Mouse (Mus musculus): Measurements from ENCODE around the gene Traip. TPM values are rescaled to one million over a fixed set of nuclear protein-coding genes. Genes with fewer than 3 reads are reported as not detected.

The Traip gene
- total and polyA plus RNA-seq, 2 experiments from 2014 or later, result 3.3 to 4.8 TPM

DNA sequence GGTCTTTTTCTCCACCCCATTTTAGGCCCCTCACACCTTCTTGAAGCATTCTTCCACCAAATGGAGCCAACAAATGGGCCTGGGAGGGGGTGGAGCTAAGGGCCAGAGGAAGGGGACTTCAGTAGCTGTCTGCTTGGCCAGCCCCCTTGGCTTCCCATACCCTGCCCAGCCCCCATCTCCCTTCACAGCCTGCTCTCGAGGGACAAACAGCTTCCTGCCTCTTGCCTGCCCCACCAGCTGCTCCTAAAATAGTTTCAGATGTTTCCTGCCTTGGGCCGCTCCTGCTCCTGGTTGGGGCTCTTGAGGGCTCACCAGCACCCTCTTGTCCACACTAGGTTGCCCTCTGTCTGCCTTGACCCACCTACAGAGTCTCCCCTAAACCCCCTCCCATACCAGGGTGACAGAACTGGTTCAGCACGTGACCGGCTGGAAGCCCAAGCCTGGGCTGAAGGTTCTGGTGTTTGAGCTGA lies 33.5 kb downstream of the Traip start:
- Histone ChIP-seq H3K4me3 (ENCODE audit: low read depth, low read length) (peak overlapping the region; percentile 80), H3K27ac (ENCODE audit: low read depth) (peak overlapping the region; percentile 98), H3K4me2 (ENCODE audit: low read depth, low read length) (peak overlapping the region; percentile 84), H3K4me1 (ENCODE audit: control insufficient read depth, insufficient read depth) (peaks cover 26% of the 10 kb centered on the region), H3K27me3 (ENCODE audit: control insufficient read depth, insufficient read depth, low read length) (no peaks in the 10 kb centered on the region), H3K36me3 (replicated peaks; ENCODE audit: control insufficient read depth, insufficient read depth, low read length) (peaks cover 12% of the 10 kb centered on the region), H3K9me3 (replicated peaks; ENCODE audit: control insufficient read depth, low read length) (no peaks in the 10 kb centered on the region), H3K9ac (replicated peaks; ENCODE audit: low read depth, low read length) (peak overlapping the region; percentile 77)
- DNase-seq (ENCODE audit: low spot score) (peak; percentile 93), ATAC-seq (ENCODE audit: insufficient read depth, low read depth) (peak; percentile 66)
- 6% methylated on average over 4 of the region's 4 CpGs for WGBS
- peak; percentile 97 for TF ChIP-seq EP300 (IDR thresholded peaks at IDR 0.05; ENCODE audit: low read depth)
- TF ChIP-seq CTCF (IDR thresholded peaks at IDR 0.05; ENCODE audit: low read depth), result no peak

DNA sequence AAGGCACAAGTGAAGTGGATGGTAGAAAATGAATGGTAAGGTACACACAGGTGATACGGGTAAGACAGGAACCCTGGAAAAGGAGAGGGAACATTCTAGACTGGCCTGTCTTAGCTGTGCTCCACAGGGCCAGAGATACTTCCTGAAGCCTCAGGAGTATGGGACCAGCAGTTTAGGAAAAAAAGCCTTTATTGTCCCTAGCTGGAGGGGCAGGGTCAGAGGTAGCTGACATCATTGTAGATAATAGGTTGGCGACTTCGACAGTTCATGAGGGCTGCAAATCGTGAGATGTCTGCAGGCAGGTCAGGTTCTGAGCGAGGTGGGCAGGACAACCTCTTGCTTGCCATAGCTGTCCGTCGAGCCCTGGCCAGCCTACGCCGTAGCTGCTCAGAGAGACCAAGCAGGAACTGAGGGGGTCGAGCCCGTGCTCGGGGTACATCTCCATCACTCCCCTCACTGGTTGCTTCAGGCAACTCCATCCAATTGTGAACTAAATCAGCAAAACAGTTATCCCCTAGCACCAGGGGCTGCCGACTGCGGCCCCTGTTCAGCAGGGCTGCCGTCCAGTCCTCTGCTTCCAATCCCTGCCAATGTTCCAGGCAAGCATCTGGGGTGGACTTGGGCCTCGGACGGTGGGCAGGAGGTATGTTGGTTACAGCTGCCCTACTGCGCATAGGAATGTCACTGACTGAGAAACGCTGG lies 34.3 kb downstream of the Traip start:
- H3K4me3 ChIP-seq (ENCODE audit: low read depth, low read length), result peak overlapping the region; percentile 80
- ATAC-seq (ENCODE audit: insufficient read depth, low read depth) (no peak), DNase-seq (ENCODE audit: low spot score) (no peak)
- H3K4me1 ChIP-seq (ENCODE audit: control insufficient read depth, insufficient read depth), result peaks cover 26% of the 10 kb centered on the region
- peak overlapping the region; percentile 84 for H3K4me2 ChIP-seq (ENCODE audit: low read depth, low read length)
- no peaks in the 10 kb centered on the region for H3K9me3 ChIP-seq (replicated peaks; ENCODE audit: control insufficient read depth, low read length)
- no peak for TF ChIP-seq EP300 (IDR thresholded peaks at IDR 0.05; ENCODE audit: low read depth)
- no peak for TF ChIP-seq CTCF (IDR thresholded peaks at IDR 0.05; ENCODE audit: low read depth)
- peak overlapping the region; percentile 77 for H3K9ac ChIP-seq (replicated peaks; ENCODE audit: low read depth, low read length)
- H3K27me3 ChIP-seq (ENCODE audit: control insufficient read depth, insufficient read depth, low read length), result no peaks in the 10 kb centered on the region
- WGBS, result 49% methylated on average over 19 of the region's 19 CpGs
- peak overlapping the region; percentile 98 for H3K27ac ChIP-seq (ENCODE audit: low read depth)
- H3K36me3 ChIP-seq (replicated peaks; ENCODE audit: control insufficient read depth, insufficient read depth, low read length), result peaks cover 9% of the 10 kb centered on the region

DNA sequence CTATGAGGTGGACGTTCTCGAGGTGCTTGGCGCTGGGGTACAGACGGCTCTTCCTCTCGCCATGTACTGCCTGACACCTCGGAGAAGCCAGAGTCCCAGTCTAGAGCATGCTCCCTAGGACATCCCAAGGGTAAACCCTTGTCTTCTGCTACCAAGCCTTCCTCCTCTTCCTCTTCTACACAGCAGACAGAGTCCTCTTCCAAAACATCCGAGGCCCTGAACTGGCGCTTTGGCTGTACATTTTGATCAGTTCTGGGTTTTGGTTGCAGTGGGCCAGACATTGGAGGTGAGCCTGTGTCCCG lies 34.8 kb downstream of the Traip start:
- ATAC-seq (ENCODE audit: insufficient read depth, low read depth), result no peak
- Histone ChIP-seq H3K36me3 (replicated peaks; ENCODE audit: control insufficient read depth, insufficient read depth, low read length) (peaks cover 4% of the 10 kb centered on the region), H3K9me3 (replicated peaks; ENCODE audit: control insufficient read depth, low read length) (no peaks in the 10 kb centered on the region), H3K27me3 (ENCODE audit: control insufficient read depth, insufficient read depth, low read length) (no peaks in the 10 kb centered on the region), H3K9ac (replicated peaks; ENCODE audit: low read depth, low read length) (peak overlapping the region; percentile 77), H3K27ac (ENCODE audit: low read depth) (peak overlapping the region; percentile 98), H3K4me3 (ENCODE audit: low read depth, low read length) (peak overlapping the region; percentile 80), H3K4me2 (ENCODE audit: low read depth, low read length) (peak overlapping the region; percentile 84), H3K4me1 (ENCODE audit: control insufficient read depth, insufficient read depth) (peaks cover 26% of the 10 kb centered on the region)
- DNase-seq (ENCODE audit: low spot score), result no peak
- 48% methylated on average over 9 of the region's 9 CpGs for WGBS
- TF ChIP-seq EP300 (IDR thresholded peaks at IDR 0.05; ENCODE audit: low read depth), result no peak
- TF ChIP-seq CTCF (IDR thresholded peaks at IDR 0.05; ENCODE audit: low read depth), result no peak

DNA sequence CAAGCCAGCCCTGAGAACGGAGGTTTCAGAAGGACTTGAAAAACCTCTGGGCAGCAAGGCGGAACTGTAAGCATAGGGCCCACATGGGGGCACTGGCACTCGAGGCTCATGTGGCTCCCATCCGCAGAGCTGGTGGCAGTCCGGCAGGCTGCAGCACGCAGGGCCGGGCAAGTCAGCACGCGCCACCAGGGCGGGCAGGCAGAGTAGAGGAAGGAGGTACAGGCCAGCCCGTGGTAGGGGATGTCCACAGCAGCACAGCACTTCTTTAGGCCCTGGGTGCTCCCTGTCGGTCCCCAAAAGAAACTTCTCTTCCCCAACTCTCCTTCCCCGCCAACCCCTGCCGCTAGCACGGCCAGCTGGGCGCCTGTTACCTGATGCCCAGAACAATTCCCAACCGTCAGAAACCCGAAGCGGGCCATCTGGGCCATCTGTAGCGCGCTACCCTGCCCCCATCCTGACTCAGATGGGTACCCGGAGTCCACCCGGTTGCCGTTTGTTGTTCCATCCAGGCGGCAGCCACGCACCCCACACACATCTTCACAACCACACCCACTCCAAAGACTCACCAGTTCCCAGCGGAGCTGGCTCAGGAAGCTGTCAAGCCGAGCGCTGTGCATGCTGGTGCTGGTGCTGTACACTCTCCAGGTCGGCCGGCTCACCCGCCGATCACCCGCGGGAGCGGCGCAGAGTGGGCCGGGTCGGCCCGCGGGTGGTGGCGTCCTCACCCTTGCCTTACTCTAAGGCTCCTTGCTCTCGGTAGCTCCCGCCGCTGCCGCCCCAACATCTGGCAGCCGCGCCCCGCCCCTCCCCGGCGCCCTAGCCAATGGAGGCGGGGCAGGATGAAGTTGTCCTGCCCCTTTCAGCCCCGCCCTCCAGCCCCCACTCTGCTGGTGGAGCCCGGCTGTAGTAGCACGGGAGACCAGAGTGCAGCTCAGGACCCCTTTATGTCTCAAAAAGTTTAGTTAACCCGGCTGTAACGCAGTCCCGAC lies 35.5 kb downstream of the Traip start, which contains the start of gene Inka1:
Gene Inka1, minus strand, starts transcription at position 749 of the 989 bp plus-strand sequence.
- ATAC-seq (ENCODE audit: insufficient read depth, low read depth) (peak; percentile 57), DNase-seq (ENCODE audit: low spot score) (peak; percentile 83)
- peak within 1 kb of the TSS; percentile 80 for H3K4me3 ChIP-seq (ENCODE audit: low read depth, low read length)
- peak within 1 kb of the TSS; percentile 98 for H3K27ac ChIP-seq (ENCODE audit: low read depth)
- no peaks in the 10 kb centered on the region for H3K36me3 ChIP-seq (replicated peaks; ENCODE audit: control insufficient read depth, insufficient read depth, low read length)
- peaks cover 26% of the 10 kb centered on the region for H3K4me1 ChIP-seq (ENCODE audit: control insufficient read depth, insufficient read depth)
- under 1% methylated on average over 58 of the region's 58 CpGs for WGBS
- H3K27me3 ChIP-seq (ENCODE audit: control insufficient read depth, insufficient read depth, low read length), result no peaks in the 10 kb centered on the region
- peak within 1 kb of the TSS; percentile 84 for H3K4me2 ChIP-seq (ENCODE audit: low read depth, low read length)
- H3K9me3 ChIP-seq (replicated peaks; ENCODE audit: control insufficient read depth, low read length), result no peaks in the 10 kb centered on the region
- peak within 1 kb of the TSS; percentile 77 for H3K9ac ChIP-seq (replicated peaks; ENCODE audit: low read depth, low read length)
- TF ChIP-seq EP300 (IDR thresholded peaks at IDR 0.05; ENCODE audit: low read depth), result peak; percentile 20; the same call in 1 of the 2 replicates
- TF ChIP-seq CTCF (IDR thresholded peaks at IDR 0.05; ENCODE audit: low read depth), result peak; percentile 4; the same call in 1 of the 2 replicates

DNA sequence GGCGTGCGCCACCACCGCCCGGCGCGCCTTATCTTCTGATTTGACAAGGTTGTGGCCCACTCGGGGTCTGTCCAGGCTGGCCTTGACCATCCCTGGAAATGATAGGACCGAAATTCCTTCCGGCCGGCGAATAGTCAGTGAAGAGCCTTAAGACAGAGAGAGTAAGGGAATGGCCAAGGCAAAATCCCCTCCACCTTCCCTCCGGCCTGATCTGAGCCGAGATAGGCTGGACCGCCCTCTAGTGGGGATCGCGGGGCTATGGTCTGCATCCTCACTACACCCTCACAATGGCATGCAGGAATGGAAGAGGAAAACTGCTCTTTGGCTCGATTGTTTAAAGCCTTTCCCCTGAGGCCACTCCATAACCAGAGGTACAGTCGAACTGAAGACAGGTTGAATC lies 36.4 kb downstream of the Traip start:
- WGBS, result 3% methylated on average over 18 of the region's 18 CpGs

More for the DNA sequence above, 36.4 kb downstream of the Traip start:
- DNase-seq (ENCODE audit: low spot score) (peak; percentile 70), ATAC-seq (ENCODE audit: insufficient read depth, low read depth) (peak; percentile 22)
- H3K9ac ChIP-seq (replicated peaks; ENCODE audit: low read depth, low read length), result no peak overlapping the region; the same call in 1 of the 2 replicates
- peak overlapping the region; percentile 84 for H3K4me2 ChIP-seq (ENCODE audit: low read depth, low read length)
- H3K36me3 ChIP-seq (replicated peaks; ENCODE audit: control insufficient read depth, insufficient read depth, low read length), result no peaks in the 10 kb centered on the region
- H3K27me3 ChIP-seq (ENCODE audit: control insufficient read depth, insufficient read depth, low read length), result no peaks in the 10 kb centered on the region
- TF ChIP-seq CTCF (IDR thresholded peaks at IDR 0.05; ENCODE audit: low read depth), result peak; percentile 84
- no peak for TF ChIP-seq EP300 (IDR thresholded peaks at IDR 0.05; ENCODE audit: low read depth)
- H3K9me3 ChIP-seq (replicated peaks; ENCODE audit: control insufficient read depth, low read length), result no peaks in the 10 kb centered on the region
- H3K27ac ChIP-seq (ENCODE audit: low read depth), result peak overlapping the region; percentile 98; the same call in 1 of the 2 replicates
- H3K4me3 ChIP-seq (ENCODE audit: low read depth, low read length), result peak overlapping the region; percentile 80
- H3K4me1 ChIP-seq (ENCODE audit: control insufficient read depth, insufficient read depth), result peaks cover 26% of the 10 kb centered on the region
